Mouse (Mus musculus) heart, adult 2 months (tissue): ENCODE measurements around the gene Spz1. TPM values are rescaled to one million over a fixed set of nuclear protein-coding genes. Genes with fewer than 3 reads are reported as not detected.

Source experiments
- DNase-seq, 2 experiments: peaks; one replicate each; pipeline ENCODE4 v3.0.0; 2021
- H3K27ac ChIP-seq: fragments of 200-600 bp; 2 replicates; pipeline ENCODE4 v1.8.1; 2022
- H3K27me3 ChIP-seq: fragments of 200-500 bp; 2 replicates; pipeline ENCODE4 v1.6.1; 2012; ENCODE audit warnings: mild to moderate bottlenecking, low read length, inconsistent platforms, mixed read lengths; ENCODE audit not compliant: control insufficient read depth, insufficient read depth
- H3K36me3 ChIP-seq: fragments of 200-500 bp; 2 replicates; pipeline ENCODE4 v1.6.1; 2012; ENCODE audit warnings: low read length, inconsistent platforms; ENCODE audit not compliant: control insufficient read depth, insufficient read depth
- H3K4me1 ChIP-seq: fragments of 200-500 bp; 2 replicates; pipeline ENCODE4 v1.6.1; 2011; ENCODE audit warnings: low read length; ENCODE audit not compliant: control insufficient read depth, insufficient read depth
- H3K4me3 ChIP-seq: fragments of 200-600 bp; 2 replicates; pipeline ENCODE4 v1.8.1; 2022
- H3K79me2 ChIP-seq: fragments of 200-500 bp; replicated peaks from 2 replicates; pipeline ENCODE4 v1.6.1; 2012; ENCODE audit warnings: mild to moderate bottlenecking, inconsistent platforms, low read length, moderate library complexity, mixed read lengths; ENCODE audit not compliant: control insufficient read depth, insufficient read depth
- H3K9ac ChIP-seq: fragments of 200-500 bp; 2 replicates; pipeline ENCODE4 v1.6.1; 2012; ENCODE audit warnings: low read depth, mild to moderate bottlenecking, control low read depth, inconsistent platforms, low read length, mixed read lengths
- CTCF ChIP-seq: fragments of 200-600 bp; IDR thresholded peaks from 2 replicates; pipeline ENCODE4 v1.8.1; 2022; ENCODE audit warnings: antibody characterized with exemption, mild to moderate bottlenecking, moderate library complexity
- EP300 ChIP-seq: fragments of 200-500 bp; IDR thresholded peaks from 2 replicates; pipeline ENCODE4 v1.6.1; 2011; ENCODE audit warnings: low read depth, low read length, control low read depth; ENCODE audit not compliant: insufficient read depth
- POLR2A ChIP-seq: fragments of 200-500 bp; IDR thresholded peaks from 2 replicates; pipeline ENCODE4 v1.6.1; 2011; ENCODE audit warnings: mild to moderate bottlenecking, low read depth, low read length, control low read depth; ENCODE audit not compliant: insufficient read depth
- WGBS: fragments of 180-500 bp; shearing (Covaris S2); methylation state at CpG from one replicate; pipeline ENCODE4 v1.1.7; 2018; 5-methylcytosine and 5-hydroxymethylcytosine counted together
- intact Hi-C: fragments of 180-260 bp; cut with DNase I; formaldehyde crosslinking; loops from one replicate; pipeline ENCODE4 v1.15.1; 2025
- polyA plus RNA-seq: library from polyadenylated mRNA; depleted of rRNA; stranded (reverse); fragments of >200 nt; gene quantifications from 2 replicates; pipeline ENCODE4 v1.2.3, GENCODE M21; 2012; rRNA removed
- total RNA-seq, 2 experiments: library from RNA; stranded (reverse); gene quantifications; 2 replicates each; pipeline ENCODE4 v1.2.3; 2021

Spz1 gene
- total and polyA plus RNA-seq, 3 experiments: 0.31 TPM; not detected in 2

DNA sequence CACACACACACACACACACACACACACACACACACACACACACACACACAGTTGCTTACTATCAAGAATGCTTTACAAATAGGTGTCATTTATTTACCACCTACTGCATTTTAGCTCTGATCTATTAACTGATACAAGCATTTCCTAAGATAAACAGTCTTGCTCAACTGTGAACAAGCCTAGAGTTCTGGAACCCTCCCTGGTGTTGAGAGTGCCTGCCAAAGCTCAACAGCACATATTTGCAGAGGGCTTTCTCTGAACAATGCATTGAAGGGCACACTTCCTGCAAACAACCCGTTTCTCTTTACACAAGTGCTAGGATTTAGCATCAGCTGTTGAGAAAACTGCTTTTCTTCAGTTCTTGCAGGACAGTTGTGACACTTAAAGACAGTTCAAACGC is 42.2 kb downstream of the Spz1 start:
- Histone ChIP-seq H3K79me2 (no peaks in the 10 kb centered on the region), H3K4me1 (no peaks in the 10 kb centered on the region; the same call in none of the 2 replicates), H3K36me3 (no peaks in the 10 kb centered on the region; the same call in none of the 2 replicates), H3K27ac (no peak overlapping the region), H3K27me3 (no peaks in the 10 kb centered on the region), H3K9ac (no peak overlapping the region), H3K4me3 (no peak overlapping the region)
- no peak for TF ChIP-seq CTCF
- TF ChIP-seq EP300: no peak
- TF ChIP-seq POLR2A: no peak
- intact Hi-C loops: loop anchor here (5.0 kb wide), 1 partner anchor 78 kb away; the partner anchor contains the start of gene Serinc5
- 48% methylated on average over 2 of the region's 2 CpGs for WGBS
- DNase-seq: no peak

DNA sequence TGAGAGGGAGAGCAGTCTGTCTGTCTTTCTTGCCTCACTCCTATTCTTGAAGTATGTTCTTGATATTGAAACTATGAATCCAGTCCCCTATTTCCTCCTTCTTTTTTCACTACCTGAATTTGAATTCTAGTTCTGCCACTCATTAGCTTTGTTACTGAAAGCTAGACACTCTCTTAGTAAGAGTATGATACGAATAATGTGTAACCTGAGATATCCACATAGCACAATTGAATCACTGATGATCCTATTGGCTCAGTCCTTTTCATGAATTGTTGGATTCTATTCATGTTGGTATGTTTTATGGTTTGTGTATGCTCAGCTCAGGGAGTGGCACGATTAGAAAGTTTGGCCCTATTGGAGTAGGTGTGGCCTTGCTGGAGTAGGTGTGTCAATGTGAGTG is 43.8 kb downstream of the Spz1 start:
- Histone ChIP-seq H3K4me3 (no peak overlapping the region), H3K36me3 (no peaks in the 10 kb centered on the region; the same call in none of the 2 replicates), H3K27ac (no peak overlapping the region), H3K79me2 (no peaks in the 10 kb centered on the region; the same call in 1 of the 2 replicates), H3K27me3 (no peaks in the 10 kb centered on the region), H3K9ac (no peak overlapping the region), H3K4me1 (no peaks in the 10 kb centered on the region; the same call in 1 of the 2 replicates)
- DNase-seq: no peak
- intact Hi-C loops: loop anchor here (5.0 kb wide), 1 partner anchor 80 kb away; the partner anchor contains the start of gene Serinc5
- TF ChIP-seq EP300 (no peak), POLR2A (no peak), CTCF (no peak)
- 74% methylated on average over 2 of the region's 2 CpGs for WGBS

DNA sequence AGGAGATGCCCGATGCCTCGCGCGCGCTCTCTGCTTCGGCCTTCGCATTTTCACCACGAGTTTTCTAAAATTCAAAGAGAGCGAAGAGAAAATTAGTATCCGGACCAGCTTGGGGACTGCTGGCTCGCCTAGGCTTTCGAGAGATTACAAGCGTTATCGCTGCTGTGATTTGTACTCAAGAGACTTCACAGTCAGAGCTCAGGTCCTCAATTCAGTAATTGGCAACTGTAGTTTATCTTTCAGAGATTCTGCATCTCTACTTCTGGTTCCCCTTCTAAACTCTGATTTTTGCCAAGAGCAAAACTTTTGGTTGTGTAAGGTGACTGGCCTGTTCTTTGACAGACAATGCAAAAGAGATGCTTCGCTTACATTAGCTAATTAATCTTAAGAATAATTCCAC is 44.7 kb downstream of the Spz1 start:
- WGBS: 4% methylated on average over 15 of the region's 15 CpGs
- Histone ChIP-seq H3K4me1 (no peaks in the 10 kb centered on the region; the same call in 1 of the 2 replicates), H3K4me3 (peak overlapping the region; percentile 58), H3K9ac (peak overlapping the region; percentile 92), H3K36me3 (no peaks in the 10 kb centered on the region; the same call in none of the 2 replicates), H3K27me3 (no peaks in the 10 kb centered on the region), H3K27ac (peak overlapping the region; percentile 94), H3K79me2 (no peaks in the 10 kb centered on the region; the same call in 1 of the 2 replicates)
- no peak for DNase-seq
- TF ChIP-seq POLR2A (no peak), CTCF (no peak), EP300 (no peak)
- intact Hi-C loops: loop anchor here (5.0 kb wide), 1 partner anchor 81 kb away; the partner anchor contains the start of gene Serinc5

DNA sequence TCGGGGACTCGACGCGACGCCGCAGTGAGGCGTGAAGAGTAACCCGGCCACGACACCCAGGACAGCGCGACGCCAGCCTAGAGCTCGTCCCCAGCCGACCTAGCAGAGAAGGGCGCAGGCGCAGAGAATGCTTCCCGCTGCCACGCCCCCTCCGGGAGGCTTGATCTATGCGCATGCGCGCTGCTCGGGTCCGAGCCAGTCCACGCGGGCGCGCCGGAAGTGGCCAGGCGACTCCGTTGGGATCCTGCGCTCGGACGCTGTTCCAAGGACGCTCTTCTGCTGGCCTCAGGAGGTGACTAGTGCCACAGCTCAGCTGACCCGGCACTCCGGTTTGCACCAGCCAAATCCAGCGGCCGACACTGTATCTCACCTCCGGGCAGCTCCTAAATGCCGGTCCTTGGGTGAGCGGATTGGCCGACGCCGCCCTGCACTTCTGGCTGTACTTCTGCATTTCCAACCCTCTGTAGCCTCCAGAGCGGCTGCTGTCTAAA is 45.2 kb downstream of the Spz1 start, which contains the start of gene Zfyve16:
Gene Zfyve16, minus strand, starts transcription at position 148 of the 491 bp plus-strand sequence.
- peak; percentile 98 to 99 for DNase-seq
- Histone ChIP-seq H3K9ac (peak within 1 kb of the TSS; percentile 92), H3K4me3 (peak within 1 kb of the TSS; percentile 58), H3K36me3 (no peaks in the 10 kb centered on the region; the same call in none of the 2 replicates), H3K27ac (peak within 1 kb of the TSS; percentile 94), H3K79me2 (no peaks in the 10 kb centered on the region; the same call in 1 of the 2 replicates), H3K27me3 (no peaks in the 10 kb centered on the region), H3K4me1 (no peaks in the 10 kb centered on the region; the same call in 1 of the 2 replicates)
- under 1% methylated on average over 46 of the region's 46 CpGs for WGBS
- intact Hi-C loops: loop anchor here (5.0 kb wide), 1 partner anchor 82 kb away; the partner anchor contains the start of gene Serinc5
- 0 out of 2 replicates have a peak, but pooled peaks have one; percentile 66 for TF ChIP-seq EP300
- peak; percentile 93 for TF ChIP-seq POLR2A
- TF ChIP-seq CTCF: no peak

DNA sequence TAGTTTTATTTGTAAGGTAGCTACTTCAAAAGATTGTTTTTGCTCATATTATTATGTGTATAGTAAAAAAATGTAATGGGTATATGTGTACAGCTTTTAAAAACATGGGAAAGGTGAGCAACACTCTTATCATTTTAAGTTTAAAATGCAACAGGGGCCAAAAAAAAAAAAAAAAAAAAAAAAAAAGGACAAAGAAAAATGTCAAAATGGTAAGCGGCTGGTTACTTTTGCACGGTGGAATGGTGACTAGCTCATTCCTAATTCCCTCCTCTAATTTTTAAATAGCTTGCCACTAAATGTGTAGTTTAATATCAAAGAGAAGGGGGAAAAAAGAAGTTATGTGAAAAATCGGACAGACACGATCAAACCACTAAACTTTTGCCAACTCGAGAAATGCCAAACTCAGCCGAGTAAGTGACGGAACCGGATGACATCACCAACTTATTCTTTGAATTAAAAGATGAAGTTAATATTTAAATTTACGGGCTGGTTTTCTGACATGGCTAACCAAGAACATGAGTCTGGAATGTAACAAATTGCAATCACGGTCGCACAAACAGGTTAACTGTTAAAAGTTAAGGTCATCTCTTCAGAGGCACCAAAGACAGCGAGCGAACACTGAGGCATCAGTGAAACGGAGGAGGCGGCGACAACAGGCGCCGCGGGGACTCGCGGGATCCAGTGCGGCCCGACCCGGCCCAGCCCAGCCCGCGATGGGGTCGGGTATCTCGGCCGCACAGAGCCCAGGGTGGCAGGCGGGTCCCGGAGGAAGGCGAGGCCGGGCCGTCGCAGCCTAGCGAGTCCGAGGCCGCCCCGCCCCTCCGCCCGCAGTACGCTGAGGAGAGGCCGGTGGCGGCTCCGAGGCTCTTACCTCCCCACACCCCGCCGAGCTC is 45.9 kb downstream of the Spz1 start:
- peak overlapping the region; percentile 58 for H3K4me3 ChIP-seq
- 1% methylated on average over 47 of the region's 47 CpGs for WGBS
- H3K79me2 ChIP-seq: no peaks in the 10 kb centered on the region; the same call in 1 of the 2 replicates
- H3K27me3 ChIP-seq: no peaks in the 10 kb centered on the region
- peak overlapping the region; percentile 94 for H3K27ac ChIP-seq
- intact Hi-C loops: loop anchor here (5.0 kb wide), 1 partner anchor 82 kb away; the partner anchor contains the start of gene Serinc5
- no peak for DNase-seq
- H3K9ac ChIP-seq: peak overlapping the region; percentile 91
- no peaks in the 10 kb centered on the region; the same call in 1 of the 2 replicates for H3K4me1 ChIP-seq
- H3K36me3 ChIP-seq: no peaks in the 10 kb centered on the region; the same call in none of the 2 replicates
- no peak for TF ChIP-seq EP300
- TF ChIP-seq POLR2A: no peak
- no peak for TF ChIP-seq CTCF

Other genes with a start within 250 kb of the Spz1 start
- gene Dhfr, start 221.4 kb downstream of the Spz1 start, total RNA-seq: under 1 TPM; 0.78 to 0.84 TPM
- gene Dhfr, start 221.4 kb downstream of the Spz1 start, polyA plus RNA-seq: 0.39 and 0.91 TPM in 2 replicates
- 1 to 10 TPM; 7.2 to 9.1 TPM for gene Msh3, start 221.2 kb downstream of the Spz1 start, total RNA-seq
- 3.9 and 5.7 TPM in 2 replicates for gene Msh3, start 221.2 kb downstream of the Spz1 start, polyA plus RNA-seq
- gene Ankrd34b, start 150.3 kb downstream of the Spz1 start, total RNA-seq: not detected
- not detected in 2 replicates for gene Ankrd34b, start 150.3 kb downstream of the Spz1 start, polyA plus RNA-seq
- 1 to 10 TPM; 2.0 to 2.2 TPM for gene Fam151b, start 92.2 kb downstream of the Spz1 start, total RNA-seq
- gene Fam151b, start 92.2 kb downstream of the Spz1 start, polyA plus RNA-seq: 1.0 and 1.7 TPM in 2 replicates
- gene Zfyve16, start 45.3 kb downstream of the Spz1 start, total RNA-seq: 10 to 100 TPM; 11.5 to 11.7 TPM
- gene Zfyve16, start 45.3 kb downstream of the Spz1 start, polyA plus RNA-seq: 2.9 and 8.4 TPM in 2 replicates
- 10 to 100 TPM; 12.0 to 12.4 TPM for gene Serinc5, start 34.9 kb upstream of the Spz1 start, total RNA-seq
- 10.3 and 15.3 TPM in 2 replicates for gene Serinc5, start 34.9 kb upstream of the Spz1 start, polyA plus RNA-seq
- 1 to 10 TPM; 4.3 to 4.6 TPM for gene Thbs4, start 218.6 kb upstream of the Spz1 start, total RNA-seq
- gene Thbs4, start 218.6 kb upstream of the Spz1 start, polyA plus RNA-seq: 4.9 and 7.0 TPM in 2 replicates